Mouse (Mus musculus) thymus, postnatal 10 days (tissue): ENCODE measurements around the gene Dusp7.

ENCODE experiments used
- DNase-seq, 2 experiments: peaks; one replicate each; pipeline ENCODE4 v3.0.0; 2021; ENCODE audit warnings: low spot score in 2 of 2

Dusp7 gene

GRCm38 (mm10) chr9:106368112-106368717 lies at the start of gene Dusp7:
TSS of gene Dusp7 (plus strand) at chr9:106368632.
- peak; percentile 49 to 54 for DNase-seq

DNA sequence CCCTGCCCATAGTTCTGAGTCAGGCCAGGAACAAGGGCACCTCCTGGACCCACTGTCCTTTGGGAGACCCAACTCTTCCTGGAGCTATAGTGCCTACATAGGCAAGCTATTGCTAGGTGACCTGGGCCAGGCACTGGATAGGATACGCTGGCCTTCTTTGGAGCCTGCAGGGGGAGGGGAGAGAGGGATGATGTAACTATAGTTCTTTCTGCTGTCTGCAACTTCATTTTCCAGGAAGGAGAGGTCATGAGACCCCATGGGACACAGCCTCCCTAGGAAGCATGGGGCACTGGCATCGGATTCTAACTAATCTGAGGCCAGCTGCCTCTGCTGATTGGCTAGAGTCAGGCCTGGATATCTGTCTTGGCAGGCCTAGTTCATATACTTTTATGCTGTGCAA lies 49.3 kb upstream of the Dusp7 start:
- no peak for DNase-seq

- DNase-seq: no peak
Observed at GRCm38 (mm10) chr9:106322497-106322896, 45.9 kb upstream of the Dusp7 start.

- no peak for DNase-seq
Observed at GRCm38 (mm10) chr9:106326241-106326640, 42.2 kb upstream of the Dusp7 start.

DNA sequence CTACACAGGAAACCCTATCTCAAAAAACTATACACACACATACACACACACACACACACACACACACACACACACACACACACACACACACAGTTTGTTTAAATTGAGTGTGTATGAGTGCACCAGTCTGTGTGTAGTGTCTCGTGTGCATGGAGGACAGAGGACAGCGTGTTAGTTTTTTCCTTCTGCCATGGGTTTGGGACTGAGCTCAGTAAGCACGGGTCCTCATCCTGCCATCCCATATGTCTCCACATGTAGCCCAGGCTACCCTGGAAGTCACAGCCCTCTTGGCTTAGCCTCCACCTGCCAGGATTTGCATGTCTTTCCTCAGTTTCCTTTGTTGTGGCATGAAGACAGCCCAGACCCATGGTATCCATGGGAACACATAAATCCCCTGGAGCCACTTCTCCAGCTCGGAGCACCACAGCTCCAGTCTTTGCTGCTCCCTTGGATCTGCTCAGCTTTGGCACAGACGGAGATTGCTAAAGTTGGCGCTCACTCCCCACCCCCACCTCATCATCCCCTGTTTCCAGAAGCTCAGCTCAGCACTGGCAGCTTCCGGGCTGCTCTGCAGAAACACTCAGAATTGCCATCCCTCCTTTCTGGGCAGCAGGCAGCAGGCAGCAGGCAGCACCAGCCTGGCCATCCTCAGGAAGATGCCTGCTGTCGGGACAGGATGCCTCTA lies 41.2 kb upstream of the Dusp7 start:
- no peak for DNase-seq

DNA sequence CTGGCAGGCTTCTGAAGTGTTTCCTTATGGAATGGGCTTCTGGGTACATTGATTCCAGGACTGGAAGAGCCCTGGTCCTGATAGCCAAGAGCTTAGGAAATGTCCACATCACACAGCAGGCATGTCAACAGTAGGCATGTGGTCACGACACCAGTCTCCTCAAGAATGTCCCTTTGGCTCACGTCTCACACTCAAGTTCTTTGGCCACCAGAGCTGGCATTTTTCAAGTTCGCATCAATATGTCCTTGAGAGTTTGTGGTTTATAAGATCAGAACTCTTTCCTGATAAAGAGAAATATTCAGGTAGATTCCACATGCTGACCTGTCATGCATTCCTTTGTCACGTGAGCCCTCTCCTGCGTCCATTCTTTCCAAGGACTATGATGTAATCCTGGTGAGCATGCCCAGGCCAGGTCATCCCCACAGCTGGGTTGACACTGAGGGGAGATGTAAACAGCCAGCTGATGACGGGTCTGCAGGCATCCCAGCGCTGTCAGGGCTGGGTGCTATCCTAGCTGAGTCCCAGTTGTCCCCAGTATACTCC lies 40.3 kb upstream of the Dusp7 start:
- DNase-seq: no peak

GRCm38 (mm10) chr9:106328772-106329511 lies 39.5 kb upstream of the Dusp7 start:
- DNase-seq: no peak

- no peak for DNase-seq
Observed at GRCm38 (mm10) chr9:106332746-106333145, 35.7 kb upstream of the Dusp7 start.

DNA sequence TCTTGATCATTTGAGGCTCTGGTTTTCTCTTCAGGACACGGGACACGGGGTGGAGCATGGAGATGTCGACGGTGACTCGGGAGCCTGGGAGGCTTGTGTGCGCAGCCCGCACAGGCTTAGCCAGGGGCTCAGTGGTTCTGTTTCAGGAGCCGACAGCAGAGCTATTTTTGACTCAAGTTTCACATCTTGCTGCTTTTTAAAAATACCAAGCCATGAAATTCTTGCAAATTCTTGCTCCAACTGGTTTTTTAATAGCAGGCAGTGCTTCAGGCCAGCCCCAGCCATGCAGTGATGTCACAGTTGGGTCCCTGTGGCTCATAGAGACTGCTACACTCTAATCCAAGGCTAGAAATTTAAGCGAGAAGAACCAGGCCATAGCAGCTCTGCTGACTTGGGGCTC lies 30.8 kb upstream of the Dusp7 start:
- no peak for DNase-seq

DNA sequence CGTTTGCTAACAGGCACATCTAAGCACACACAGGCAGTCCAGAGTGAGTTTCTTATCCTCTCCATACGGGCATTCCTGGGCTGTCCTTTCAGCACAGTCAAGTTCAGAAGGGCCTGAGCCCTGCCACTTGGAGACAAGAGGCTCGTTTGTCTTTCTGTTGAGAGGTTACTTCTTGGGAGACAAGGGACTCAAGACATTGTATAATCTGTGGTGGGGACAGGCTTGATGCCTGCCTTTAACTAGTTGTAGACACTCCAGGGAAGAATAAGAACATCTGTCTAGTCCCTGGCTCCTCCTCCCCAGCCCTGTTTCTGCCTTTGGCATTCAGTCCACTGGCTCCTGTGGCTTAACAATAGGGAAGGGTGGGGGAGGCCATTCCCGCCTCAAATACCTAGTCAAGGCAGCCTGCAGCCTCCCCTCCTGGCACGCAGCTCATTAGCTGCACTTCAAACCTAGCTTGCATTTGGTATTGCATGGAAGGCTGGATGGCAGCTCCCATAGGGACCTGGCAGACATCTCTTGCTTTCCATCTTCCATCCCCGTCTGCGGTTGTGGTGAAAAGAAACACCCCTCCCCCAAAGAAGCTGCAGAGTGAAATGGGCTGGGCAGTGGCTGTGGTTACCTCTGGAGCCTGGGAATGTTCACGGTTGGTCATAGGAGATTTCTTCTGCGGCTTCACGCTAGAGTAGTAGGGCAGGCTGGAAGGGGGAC lies 29.8 kb upstream of the Dusp7 start:
- no peak for DNase-seq

- no peak for DNase-seq
Observed at GRCm38 (mm10) chr9:106339173-106339558, 29.3 kb upstream of the Dusp7 start.

- DNase-seq: no peak
Observed at GRCm38 (mm10) chr9:106339730-106340129, 28.7 kb upstream of the Dusp7 start.

- DNase-seq: no peak
Observed at GRCm38 (mm10) chr9:106340501-106341312, 27.7 kb upstream of the Dusp7 start.

GRCm38 (mm10) chr9:106341313-106341686 lies 27.1 kb upstream of the Dusp7 start:
- DNase-seq: no peak

DNA sequence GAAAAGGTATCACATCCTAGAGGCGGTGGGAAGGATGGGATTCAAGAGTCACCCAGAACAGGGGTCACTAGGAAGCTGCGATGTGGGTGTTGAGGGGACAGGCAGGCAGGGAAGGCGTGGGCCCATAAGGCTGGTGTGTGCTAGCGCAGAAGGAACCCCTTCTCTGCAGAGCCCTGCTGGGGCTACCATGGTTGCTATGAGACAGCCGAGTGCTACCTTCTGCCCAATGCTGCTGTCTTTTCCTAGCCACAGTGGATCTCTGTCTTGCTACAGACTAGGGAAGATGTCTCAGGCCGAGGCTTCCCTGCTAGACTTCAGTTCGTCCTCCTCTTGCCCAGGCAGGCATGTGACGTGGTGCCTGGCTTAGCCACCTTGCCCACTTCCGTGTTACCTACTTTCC lies 25.9 kb upstream of the Dusp7 start:
- DNase-seq: no peak

DNA sequence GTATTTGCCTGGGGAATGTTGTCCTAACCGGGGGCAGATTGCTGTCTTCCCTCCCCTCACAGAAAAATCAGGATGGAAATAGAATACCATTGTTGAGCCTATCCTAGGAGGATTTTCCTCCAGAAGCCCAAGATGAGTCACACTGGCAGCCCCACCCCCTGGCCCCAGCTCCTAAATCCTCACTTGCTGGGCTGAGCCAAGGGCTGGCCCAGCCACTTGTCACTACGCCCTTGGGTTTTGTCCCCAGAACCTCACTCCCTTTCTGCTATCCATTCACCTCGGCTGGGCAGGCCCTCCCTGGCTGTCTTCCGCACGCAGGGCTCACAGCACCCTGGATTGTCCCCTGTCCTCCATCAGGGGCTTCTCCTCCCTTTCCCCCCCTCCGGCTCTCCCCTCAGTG lies 23.3 kb upstream of the Dusp7 start:
- no peak for DNase-seq

DNA sequence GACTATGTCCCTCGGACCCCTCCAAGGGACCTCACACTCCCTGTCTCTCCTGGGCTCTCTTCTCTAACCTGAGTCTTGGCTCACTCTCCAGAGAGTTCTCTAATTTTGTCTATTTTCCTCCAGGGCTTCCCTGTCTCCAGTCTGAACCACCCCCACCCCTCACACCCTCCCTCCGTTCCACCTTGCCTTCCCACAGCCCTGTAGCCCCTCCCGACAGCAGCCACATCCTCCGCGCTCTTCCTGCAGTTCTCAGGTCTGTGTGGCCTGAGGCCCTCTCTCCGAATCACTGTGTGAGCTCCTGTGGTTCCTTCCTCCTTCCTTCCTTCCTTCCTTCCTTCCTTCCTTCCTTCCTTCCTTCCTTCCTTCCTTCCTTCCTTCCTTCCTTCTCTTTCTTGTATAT lies 22.8 kb upstream of the Dusp7 start:
- DNase-seq: no peak

- DNase-seq: no peak
Observed at GRCm38 (mm10) chr9:106348281-106348680, 20.2 kb upstream of the Dusp7 start.

DNA sequence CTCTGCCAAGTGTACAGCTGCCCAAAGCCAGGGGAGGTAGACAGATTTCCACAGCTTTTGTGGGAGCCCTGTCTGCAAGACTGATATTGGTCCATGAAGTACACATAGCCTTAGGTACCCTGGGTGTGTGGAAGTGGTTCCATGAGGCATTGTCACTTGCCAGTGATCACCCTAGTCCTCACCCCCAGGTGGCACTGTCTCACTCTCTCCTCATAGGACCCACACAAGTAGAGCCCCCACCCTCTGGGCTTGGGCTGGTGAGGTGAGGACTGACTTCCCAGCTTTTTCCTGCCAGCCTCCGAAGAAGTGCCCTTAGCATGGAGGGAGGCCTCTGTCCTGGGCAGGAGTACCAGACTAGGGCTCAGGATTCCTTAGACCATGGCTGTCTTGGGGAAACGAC lies 19.4 kb upstream of the Dusp7 start:
- DNase-seq: peak in 1 of 2 experiments; percentile 43

GRCm38 (mm10) chr9:106351178-106351577 lies 17.3 kb upstream of the Dusp7 start:
- no peak for DNase-seq

- DNase-seq: no peak
Observed at GRCm38 (mm10) chr9:106353779-106354178, 14.7 kb upstream of the Dusp7 start.
